Mouse (Mus musculus) ovary, postnatal 36 days (tissue): ENCODE results near the gene Dnm3.
A peak's percentile ranks its signal among the peaks of the same experiment; 100 is the strongest.

Experiments
- DNase-seq: peaks from one replicate; pipeline ENCODE4 v3.0.0; 2022; ENCODE audit warnings: low spot score, mixed read lengths

The Dnm3 gene

DNA sequence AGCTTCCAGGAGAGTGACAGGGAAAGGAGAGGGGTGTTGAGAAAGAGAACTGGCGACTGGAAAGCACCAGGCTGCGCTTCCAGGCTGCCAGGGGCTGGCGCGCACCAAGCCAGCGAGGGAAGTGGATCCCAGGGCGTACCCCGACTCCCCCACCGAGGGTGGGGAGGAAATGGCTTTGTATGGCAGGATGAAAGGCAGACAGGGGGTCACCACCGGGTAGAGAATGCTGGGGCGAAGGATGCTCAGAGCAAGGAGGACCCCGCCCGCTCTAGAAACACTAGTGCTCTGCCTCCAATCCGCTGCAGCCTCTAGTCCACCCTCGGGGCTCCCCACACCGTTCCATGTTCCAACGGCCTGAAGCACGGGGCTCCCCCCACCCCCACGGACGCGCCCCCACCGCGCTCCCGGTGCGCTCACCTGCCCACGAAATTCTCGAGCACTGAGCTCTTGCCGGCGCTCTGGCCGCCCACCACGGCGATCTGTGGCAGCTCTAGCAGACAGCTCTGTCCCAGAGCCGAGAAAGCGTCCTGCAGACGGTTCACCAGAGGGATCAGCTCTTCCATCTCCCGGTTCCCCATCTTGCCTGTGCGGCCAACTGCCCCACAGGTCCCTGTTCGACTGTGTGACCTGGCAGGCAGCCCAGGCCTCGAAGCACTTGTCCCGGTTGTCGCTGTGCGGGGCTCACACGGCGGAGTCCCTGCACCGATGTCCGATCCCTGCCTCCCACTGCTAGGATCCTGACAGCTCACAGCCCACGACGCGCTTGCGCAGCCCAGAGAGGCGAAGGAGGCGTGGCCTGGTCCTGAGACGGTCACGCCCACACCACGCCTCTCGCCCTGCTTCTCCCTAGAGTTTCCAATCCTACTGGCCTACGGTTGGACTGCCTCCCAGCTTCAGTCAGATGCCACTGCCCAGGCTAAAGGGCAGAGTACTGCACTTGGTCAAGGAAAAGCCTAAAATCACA is at the start of gene Dnm3:
Gene Dnm3 (minus strand): TSS at position 789 of the 964 bp plus-strand sequence.
- peak; percentile 87 for DNase-seq

DNA sequence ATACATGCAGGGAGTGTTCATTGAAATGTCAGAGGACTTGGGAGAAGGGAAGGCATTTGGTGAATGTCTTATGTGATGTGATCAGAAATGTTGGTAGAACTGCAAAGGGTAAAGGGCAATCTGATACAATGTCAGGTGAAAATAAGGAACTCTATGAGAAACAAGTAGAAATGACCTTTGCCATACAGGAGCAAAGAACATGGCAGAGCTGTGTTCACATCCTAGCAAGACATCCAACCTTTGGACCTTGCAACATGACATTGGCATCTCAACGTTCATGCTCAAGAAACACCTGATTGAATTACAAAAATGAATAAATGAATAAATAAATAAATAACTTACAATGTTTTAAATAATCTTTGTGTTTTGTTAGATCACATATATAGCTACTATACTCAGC is 37.3 kb upstream of the Dnm3 start:
- DNase-seq: no peak

GRCm38 (mm10) chr1:162510013-162510356 is 32.2 kb upstream of the Dnm3 start:
- no peak for DNase-seq

DNA sequence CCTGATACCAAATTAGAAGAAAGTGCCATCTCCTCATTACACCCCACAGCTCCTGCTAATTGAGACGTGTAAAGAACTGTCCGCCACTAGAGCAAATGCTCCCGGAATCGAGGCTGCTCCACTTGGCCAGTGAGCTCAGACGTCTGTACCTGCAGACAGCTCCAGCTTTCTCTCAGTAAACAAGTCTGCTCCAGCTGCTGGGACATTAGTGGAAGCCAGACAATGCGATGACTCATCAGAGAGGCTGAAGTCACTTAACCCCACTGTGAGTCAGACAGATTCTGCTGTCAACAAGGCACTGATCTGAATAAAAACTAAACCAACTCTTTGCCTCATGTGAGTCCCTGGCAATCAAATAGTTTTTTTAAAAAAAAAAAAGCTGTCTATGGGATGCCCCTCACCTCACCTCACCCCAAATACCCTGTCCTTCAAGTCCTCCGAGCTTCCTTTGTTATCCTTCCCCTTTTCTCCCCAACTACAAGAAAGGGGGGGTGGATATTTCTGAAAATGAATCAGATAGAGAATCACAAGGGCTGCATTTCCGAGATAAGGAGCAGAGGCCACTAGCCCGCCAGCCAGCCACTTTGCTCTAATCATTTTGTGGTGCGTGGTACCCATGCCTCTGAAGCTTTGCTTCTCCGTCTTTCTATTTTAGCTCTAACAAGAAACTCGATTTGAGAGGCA is 31.6 kb upstream of the Dnm3 start:
- no peak for DNase-seq

- DNase-seq: peak; percentile 13
These were observed 30.6 kb upstream of the Dnm3 start for GRCm38 (mm10) chr1:162508211-162509005.

DNA sequence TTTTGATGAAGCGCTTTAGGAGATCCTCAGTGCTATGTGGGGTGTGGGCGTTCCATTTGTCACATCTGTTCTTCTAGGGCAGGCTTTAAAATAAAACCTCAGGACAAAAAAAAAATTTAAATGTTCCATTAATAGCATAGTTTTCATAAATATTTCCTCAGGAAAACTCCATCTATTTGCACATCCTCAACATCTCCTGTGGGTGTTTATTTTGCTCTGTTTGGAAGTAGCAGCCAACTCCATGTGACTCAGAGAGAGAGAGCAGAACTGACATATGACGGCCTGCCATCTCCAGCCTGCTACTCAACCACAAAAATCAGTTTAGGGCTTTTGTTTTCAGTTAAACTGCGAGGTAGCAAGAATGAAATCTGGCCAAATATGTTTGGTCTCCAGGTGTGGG is 28.7 kb upstream of the Dnm3 start:
- DNase-seq: no peak

GRCm38 (mm10) chr1:162505649-162506048 is 27.8 kb upstream of the Dnm3 start:
- no peak for DNase-seq

- DNase-seq: no peak
These were observed 1.2 kb downstream of the Dnm3 start for GRCm38 (mm10) chr1:162476531-162477080.

DNA sequence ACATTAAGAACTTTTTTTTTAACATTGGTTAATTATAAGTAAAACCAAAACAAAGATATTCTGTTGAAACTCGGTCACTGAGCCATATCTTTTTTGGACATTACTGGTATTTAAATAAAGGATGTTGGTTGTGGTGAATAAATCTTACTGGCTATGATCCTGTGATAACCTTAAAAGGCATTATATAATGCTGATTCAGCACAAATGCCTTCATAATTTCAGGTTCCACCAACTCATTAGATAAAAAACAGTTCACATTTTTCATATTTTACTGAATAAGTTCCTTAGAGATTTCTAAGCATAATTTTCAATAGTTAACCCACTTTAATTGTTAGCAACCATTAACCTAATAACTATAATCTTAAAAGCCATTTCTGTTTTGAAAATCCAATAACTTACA is 4.9 kb downstream of the Dnm3 start:
- DNase-seq: no peak

DNA sequence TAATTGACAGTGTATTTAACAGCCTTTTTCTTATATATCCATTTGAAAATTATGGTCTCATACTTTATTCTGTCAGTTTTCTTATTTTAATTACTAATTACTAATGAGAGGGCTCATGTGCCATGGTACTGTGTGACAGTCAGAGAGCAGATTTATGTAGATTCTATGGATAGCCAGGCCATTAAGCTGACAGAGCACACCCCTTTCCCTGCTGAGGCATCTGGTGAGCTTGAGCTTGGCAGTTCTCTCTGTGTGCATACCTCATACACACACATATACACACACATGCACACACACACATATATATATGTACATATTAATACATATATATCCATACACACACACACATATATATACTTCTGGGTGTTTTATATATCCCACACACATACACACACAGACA is 6.7 kb downstream of the Dnm3 start:
- DNase-seq: no peak

- no peak for DNase-seq
These were observed 8.0 kb downstream of the Dnm3 start for GRCm38 (mm10) chr1:162469752-162470280.

DNA sequence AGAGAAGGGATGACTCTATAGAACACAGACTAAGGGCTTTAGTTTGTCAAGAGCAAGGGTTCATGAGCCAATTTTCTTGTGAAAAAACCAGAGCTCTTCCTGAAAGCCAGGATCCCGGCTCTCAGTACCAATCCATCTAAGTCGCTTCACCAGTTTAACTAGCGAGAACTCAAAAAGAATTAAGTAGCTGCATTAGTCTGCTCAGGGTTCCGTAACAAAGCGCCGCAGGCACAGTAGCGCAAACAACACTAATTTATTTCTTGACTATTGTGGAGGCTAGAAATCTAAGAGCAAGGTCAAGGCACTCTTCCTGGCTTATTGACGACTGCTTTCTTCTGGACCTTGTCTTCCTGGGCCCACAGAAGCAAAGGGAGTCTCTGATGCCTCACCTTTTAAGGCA is 14.2 kb downstream of the Dnm3 start:
- no peak for DNase-seq

DNA sequence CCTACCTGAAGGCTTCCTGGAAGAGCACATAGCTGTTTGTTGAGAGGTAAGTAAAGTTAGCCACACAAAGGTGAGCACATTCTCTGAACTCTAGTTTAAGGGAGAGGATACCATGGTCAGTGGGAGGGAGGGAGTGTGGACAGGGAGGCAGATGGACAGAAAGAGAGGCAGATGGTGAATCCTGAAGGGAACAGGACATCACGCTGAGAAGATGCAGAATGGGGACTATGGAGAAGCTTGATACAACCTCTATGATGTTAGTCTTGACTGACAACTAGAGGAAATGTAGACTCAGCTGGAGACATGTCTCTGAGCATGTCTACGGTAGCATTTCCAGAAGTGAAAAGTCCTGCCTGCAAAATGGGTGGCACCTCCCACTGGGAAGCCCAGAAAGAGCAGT is 19.1 kb downstream of the Dnm3 start:
- no peak for DNase-seq

DNA sequence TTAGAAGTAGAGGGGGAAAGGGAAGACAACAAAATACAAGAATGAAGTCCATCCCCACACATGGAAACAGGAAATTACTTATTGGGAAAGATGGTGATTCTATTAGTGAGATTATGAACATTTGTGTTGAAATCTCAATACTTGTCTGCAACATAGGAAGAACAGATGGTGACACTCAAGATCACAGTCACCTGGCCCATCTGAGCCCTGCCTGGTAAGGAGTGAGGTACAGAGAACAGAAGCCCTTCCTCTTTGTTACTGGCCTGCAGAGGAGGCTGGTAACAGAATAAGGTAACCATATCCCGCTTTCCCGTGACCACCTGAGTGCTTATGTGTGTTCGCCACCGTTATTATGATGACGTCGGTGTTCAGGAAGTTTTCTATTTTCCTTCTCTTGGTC is 21.0 kb downstream of the Dnm3 start:
- DNase-seq: no peak

GRCm38 (mm10) chr1:162456406-162456805 is 21.4 kb downstream of the Dnm3 start:
- no peak for DNase-seq

DNA sequence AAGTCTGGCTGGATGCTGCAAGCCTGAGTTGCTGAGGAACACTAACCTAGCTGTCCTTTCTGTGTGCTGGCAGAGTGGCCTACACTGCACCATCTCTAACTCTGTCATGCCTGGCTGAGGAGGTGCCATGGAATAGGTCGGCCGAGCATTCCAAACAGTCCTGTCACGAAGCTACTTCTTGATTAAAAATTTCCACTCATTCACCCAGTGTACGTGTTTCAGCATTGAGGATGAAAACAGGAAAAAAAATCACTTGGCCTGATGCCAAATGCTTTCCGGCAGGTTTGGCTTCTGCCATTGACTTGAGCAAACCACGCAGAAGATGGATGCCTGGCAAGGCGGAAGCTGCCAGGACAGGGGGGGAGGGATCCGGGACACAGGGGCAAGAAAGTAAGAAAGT is 24.3 kb downstream of the Dnm3 start:
- DNase-seq: no peak

GRCm38 (mm10) chr1:162453030-162453429 is 24.8 kb downstream of the Dnm3 start:
- no peak for DNase-seq

GRCm38 (mm10) chr1:162449161-162449909 is 28.5 kb downstream of the Dnm3 start:
- no peak for DNase-seq

- no peak for DNase-seq
These were observed 33.0 kb downstream of the Dnm3 start for GRCm38 (mm10) chr1:162444805-162445204.

- no peak for DNase-seq
These were observed 38.3 kb downstream of the Dnm3 start for GRCm38 (mm10) chr1:162439576-162439975.

GRCm38 (mm10) chr1:162436672-162437071 is 41.2 kb downstream of the Dnm3 start:
- no peak for DNase-seq
